Mouse (Mus musculus) 3T3-L1 (cell line): ENCODE results near the gene Metrnl.
"Not testable (repeated sequence)": the region's sequence is repeated elsewhere in the genome, so short reads cannot be mapped to it uniquely, and the experiment has no call there.

Experiments used
- DNase-seq: peaks from one replicate; pipeline ENCODE4 v3.0.0-alpha.2; 2015; ENCODE audit warnings: low read depth, low spot score

The Metrnl gene

GRCm38 (mm10) chr11:121701244-121701643 lies at the start of gene Metrnl:
Metrnl (plus strand) TSS chr11:121701544.
- no peak for DNase-seq

- no peak for DNase-seq
Observed at GRCm38 (mm10) chr11:121651556-121651955, 49.8 kb upstream of the Metrnl start.

DNA sequence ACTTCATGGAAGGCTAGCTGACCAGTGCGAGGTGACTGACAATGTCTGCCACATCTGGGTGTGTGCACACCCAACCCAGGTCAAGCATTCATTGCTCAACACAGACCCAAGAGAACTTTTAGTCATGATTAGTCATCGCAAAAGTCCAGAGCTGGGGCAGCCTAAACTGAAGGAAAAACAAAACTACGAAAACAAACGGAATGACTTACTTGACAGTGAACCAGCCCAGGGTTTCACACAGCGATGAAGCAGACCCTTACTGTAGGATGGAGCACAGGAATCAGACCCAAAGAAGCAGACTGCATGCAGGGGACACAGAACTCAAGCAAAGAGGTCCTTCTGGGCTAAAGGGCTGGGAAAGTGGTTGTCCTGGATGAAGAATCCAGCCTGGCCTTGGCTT lies 49.4 kb upstream of the Metrnl start:
- DNase-seq = peak; percentile 96

DNA sequence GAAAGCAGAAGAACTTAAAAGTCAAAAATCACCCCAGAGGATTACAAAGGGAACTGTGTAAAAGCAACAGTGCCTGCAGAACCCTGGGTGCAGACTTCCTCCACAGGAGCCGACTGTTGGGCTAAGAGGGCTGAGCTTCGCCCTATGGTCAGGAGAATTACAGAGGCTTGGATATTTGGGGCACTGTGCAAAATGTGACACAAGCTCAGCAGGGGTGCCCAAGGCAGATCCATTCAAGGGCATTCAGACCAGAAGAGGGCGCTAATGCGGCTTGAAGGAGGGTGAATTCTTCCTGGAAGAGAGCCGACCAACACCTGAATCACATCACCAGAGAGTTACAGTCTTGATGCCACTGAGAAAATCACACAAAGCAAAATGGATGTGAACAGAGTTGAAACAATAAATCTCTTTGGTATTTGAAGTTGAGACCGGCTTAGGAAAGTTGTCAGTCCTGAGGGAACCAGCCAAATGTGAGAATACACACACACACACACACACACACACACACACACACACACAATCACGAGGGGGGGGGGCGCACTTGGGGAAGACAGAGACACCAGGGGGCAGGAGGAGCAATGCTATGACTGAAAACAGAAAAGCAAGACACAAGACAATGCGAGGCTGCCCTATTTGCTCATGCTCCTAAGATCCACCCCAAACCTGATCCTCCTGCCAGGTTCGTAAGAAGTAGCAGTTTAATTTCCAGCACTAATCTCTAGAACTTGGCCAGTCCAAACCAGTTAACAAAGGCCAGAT lies 48.6 kb upstream of the Metrnl start:
- DNase-seq = peak; percentile 93

DNA sequence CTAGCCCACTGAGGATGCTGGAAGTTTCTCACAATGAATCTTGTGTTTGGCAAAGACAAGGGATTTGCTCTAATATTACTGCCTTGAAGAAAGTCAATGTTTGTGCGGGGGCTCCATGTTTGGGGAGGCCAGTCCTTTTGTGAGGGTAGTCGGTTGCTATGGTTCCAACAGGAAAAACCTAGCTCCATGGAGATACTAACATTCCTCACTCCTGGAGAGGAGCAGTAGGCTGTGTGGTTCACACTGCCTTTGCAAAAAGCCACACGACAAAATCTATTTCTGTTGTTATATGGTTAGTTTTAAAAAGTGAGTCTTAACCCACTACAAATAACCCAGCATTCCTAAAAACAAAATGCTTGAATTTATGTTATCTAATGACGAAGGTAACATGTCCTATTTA lies 47.7 kb upstream of the Metrnl start:
- DNase-seq = no peak

DNA sequence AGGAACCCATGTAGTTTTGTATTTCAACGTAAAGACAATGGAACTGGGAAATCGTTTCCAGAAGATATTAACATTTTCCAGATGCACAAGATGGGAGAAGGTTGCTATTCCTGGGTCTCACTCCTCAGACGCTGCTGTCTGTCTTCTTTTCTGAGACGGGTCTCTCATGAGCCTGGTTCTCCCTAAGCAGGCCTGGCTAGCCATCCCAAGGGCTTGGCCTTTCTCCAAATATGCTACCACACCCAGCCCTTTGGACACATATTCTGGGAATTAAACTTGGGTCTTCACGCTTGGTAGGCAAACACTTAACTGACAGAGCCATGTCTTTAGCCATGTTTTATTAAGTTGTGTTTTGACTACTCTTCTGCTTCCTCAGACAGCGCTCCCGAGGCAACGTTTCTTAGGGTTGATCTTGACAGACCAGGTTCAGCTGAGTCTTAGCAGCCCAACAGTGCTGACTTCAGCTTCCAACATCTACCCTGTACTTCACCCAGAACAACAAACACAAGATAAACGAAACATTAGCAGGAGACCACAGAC lies 46.9 kb upstream of the Metrnl start:
- peak; percentile 46 for DNase-seq

DNA sequence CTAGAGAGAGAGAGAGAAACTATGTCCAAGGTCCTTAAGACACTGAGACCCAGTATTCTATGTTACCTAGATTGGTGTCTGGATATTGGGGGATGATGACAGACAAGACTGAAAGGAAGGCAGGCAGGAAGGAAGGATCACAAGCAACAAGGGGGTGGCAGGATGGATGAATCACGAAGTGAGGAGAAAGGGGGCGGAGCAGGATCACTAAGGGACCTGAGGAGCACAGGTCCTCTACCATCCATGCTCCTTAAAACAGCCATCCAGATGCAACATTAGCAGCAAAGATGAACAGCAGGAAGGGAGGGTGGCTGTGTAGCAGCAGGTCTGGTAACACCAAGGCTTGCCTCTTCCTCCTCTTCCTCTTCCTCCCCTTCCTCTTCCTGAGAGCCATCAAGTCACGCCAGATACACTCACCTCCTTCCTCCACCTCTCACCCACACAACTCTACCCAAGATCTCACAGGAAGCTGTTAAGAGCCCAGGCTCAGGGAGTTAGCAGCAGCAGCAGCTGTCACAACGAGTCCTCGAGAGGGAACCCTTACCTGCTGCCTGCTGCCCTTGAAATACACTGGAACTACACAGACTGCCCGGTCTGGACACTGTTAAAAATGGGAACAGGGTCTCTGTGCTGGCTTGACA lies 46.1 kb upstream of the Metrnl start:
- DNase-seq = no peak

DNA sequence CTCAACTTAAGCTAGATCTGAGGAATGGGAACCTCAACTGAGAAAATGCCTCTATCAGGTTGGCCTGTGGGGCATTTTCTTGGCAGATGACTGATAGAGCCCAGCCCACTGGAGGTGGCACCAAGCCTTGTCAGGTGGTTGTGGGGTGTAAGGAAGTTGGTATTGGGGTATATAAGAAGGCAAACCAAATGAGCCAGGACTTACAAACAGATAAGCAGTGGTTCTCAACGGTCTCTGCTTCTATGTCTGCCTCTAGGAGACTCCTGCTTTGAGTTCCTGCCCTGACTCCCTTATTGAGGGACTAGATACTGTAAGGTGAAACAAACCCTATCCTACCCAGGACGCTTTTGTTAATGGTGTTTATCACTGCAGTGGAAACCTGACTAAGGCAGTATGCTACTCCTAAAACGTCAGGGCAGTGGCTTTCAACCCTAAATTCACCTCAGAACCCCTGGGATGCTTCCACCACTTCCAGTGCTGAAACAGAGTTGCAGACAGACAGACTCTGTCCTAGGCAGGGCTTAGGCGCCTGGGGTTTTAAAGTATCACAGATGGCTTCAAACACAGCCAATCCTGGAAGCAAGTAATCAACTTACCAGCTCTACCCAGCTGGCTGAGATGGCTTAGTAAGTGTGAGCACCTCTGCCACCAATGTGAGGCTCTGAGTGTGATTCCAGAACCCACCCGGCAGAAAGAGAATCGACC lies 45.4 kb upstream of the Metrnl start:
- no peak for DNase-seq

DNA sequence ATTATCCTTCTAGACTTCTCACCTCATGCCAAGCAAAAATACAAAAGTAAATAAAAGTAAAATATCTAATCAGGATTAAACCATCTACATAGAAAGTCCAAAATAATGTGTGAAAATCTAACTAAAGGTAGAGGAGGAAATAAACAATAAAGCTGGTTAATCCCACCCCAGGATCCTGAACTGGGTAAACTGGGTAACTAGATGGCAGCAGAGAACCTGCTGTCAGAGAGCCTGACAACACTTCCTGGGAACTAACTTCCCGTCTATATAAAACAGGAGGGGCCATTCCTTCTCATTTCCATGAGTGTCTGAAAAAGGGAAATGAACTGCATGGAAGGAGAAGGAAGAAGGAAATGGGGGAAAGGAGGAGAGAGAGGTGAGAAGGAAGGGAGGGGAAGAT lies 43.2 kb upstream of the Metrnl start:
- DNase-seq = no peak

DNA sequence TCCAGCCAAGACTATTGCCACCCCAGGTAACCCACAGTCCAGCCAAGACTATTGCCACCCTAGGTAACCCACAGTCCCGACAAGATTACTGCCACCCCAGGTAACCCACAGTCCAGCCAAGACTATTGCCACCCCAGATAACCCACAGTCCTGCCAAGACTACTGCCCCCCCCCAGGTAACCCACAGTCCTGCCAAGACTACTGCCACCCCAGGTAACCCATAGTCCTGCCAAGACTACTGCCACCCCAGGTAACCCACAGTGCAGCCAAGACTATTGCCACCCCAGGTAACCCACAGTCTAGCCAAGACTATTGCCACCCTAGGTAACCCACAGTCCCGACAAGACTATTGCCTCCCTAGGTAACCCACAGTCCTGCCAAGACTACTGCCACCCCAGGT lies 40.7 kb upstream of the Metrnl start:
- DNase-seq = not testable (repeated sequence)

- no peak for DNase-seq
Observed at GRCm38 (mm10) chr11:121661116-121661515, 40.2 kb upstream of the Metrnl start.

DNA sequence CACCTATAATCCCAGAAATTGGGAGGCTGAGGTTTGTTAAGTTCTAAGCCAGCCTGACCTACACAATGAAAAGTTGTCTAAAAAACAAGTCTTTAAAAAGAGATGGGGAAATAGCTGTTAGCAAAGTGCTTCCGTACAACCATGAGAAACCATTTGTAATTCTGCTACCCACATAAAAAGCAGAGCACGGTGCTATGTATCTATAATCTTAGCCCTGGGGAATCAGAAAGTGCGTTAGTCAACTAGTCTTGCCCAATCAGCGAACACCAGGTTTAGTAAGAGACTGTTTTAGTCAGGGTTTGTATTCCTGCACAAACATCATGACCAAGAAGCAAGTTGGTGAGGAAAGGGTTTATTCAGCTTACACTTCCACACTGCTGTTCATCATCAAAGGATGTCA lies 33.8 kb upstream of the Metrnl start:
- DNase-seq = no peak

DNA sequence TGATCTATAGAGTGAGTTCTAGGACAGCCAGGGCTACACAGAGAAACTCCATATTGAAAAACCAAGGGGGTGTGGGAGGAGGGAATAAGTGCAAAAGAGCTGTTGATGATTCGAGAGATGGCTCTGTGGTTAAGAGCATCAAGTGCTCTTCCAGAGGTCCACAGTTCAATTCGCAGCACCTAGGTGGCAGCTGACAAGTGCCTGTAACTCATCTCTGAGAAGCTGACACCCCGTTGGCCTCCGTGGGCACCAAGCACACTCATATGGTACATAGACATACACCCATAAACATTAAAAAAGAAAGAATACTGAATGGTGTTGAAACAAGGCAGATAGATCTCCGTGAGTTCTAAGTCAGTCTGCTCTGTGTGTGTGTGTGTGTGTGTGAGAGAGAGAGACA lies 32.6 kb upstream of the Metrnl start:
- no peak for DNase-seq

DNA sequence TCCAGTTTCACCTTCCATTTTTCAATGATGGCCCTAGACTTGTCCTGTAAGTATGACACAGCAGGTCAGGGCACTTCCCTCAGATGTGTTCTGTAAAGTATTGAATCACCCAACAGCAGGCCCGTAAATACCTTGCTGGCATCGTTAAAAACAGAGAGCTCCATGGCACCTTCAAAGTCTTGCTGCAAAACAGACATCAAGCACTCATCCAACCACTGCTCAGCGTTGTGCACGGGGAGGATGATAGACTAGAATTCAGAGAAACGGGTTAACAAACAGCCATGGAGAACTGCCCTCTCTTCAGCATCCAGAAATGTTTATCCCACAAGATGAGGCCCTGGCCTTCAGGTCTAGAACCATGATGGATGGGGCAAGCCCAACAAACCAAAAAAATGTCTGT lies 30.4 kb upstream of the Metrnl start:
- DNase-seq = no peak

DNA sequence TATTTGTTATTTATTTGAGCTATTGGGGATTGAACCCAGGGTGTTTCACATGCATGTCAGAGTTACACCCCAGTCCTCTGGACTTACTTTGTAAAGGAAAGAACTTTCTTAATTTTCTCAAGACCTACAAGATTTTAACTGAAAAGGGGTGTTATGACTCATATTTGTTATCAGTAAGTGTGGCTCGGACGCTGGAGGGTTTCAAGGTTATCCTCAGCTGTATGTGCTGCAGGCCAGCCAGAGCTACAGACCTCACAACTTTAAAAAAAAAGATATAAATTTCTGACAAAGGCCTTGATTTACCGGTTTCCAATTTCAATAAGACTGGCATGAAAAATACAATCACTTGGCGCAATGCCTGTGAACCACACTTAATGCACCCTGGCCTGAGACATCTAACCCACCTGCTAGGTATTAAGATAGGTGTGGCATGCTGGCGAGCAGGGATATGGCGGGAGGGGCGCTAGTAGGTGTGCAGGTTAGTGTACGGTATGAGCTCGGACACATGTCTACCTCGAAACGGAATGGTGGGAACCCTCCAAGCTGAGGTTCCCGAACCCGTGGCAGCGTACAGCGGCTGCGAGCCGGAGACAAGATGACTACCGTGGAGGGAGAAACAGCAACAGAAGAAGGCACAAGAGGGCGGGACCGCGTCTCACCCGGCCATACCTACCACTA lies 28.9 kb upstream of the Metrnl start:
- no peak for DNase-seq

DNA sequence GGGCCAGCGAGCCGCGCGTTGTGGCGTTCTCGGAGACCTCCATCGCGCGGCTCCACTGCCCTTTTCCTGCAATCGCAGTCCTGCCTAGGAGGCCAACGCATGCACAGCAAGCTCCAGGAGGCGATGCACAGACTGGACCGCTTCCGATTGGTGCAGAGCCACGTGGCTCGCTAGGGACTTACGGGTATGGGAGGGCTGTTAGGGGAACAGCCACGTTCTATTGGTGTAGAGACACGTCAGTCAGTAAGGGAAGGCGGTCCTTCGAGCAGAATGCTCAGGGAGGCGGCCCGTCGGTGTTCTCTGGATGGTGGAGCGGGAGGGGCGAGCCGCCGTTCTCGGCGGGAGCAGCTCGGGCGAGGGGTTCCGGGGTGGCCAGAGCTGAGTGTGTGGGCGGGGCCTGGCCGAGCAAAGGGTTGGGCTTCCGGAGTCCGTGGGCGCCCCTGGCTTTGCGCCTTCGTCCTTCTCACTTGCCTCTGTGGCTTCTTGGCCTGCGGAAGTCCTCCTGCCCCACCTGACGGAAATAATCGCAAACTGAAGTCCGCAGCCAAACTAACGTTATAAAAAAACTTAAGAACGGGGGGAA lies 28.3 kb upstream of the Metrnl start, which contains the start of gene B3gntl1:
Gene B3gntl1 (minus strand): TSS at position 164 of the 583 bp plus-strand sequence.
- peak; percentile 99 for DNase-seq

GRCm38 (mm10) chr11:121673629-121674028 lies 27.7 kb upstream of the Metrnl start:
- peak; percentile 56 for DNase-seq

DNA sequence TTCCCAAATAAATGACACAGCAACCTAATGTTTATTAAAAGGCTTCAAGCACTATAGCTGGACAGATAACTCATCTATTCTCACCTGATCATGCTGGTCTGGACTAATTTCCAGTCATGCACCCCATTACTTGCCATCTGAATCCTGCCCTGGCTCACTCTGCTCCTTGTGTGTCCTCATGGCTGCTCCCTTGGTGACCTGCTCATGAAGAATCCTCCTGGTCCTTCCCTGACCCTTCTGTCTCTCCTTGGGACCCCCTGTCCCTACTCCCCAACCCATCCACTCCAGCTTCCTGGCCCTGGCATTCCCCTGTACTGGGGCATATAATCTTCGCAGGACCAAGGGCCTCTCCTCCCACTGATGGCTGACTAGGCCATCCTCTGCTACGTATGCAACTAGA lies 24.5 kb upstream of the Metrnl start:
- DNase-seq = no peak

GRCm38 (mm10) chr11:121679581-121679980 lies 21.8 kb upstream of the Metrnl start:
- DNase-seq = no peak

- peak; percentile 54 for DNase-seq
Observed at GRCm38 (mm10) chr11:121680750-121681149, 20.6 kb upstream of the Metrnl start.

DNA sequence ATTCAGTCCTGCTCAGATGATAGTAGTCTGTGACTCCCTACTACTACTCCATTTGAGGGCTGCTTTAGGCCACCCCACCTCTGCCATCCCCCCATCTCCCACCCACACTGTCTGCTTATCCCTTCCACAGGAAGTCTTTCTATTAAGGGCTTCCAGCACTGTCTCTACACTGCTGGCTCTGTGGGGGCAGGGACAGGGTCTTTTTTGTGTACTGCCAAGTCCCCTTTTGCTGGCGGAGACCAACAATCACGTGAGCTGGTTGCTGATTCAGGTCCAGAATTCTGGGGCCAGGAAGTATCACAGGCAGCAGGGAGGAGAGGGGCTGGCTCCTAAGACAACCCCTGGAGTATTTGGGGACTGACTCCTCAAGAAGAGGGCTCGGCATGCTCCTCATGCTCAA lies 18.1 kb upstream of the Metrnl start:
- no peak for DNase-seq
